Mouse (Mus musculus) adrenal gland, adult 8-10 months (tissue): Measurements from ENCODE around the gene Gm49352. TPM values are rescaled to one million over a fixed set of nuclear protein-coding genes. Genes with fewer than 3 reads are reported as not detected.
"Not testable (repeated sequence)": the region's sequence is repeated elsewhere in the genome, so short reads cannot be mapped to it uniquely, and the experiment has no call there.

Source experiments
- DNase-seq: peaks from one replicate; pipeline ENCODE4 v3.0.0; 2022
- total RNA-seq, 4 experiments: library from RNA; stranded (reverse); gene quantifications; 2 replicates each; pipeline ENCODE4 v1.2.4; 2022

Gm49352 gene
- total RNA-seq = not detected

- DNase-seq = not testable (repeated sequence)
Observed at GRCm38 (mm10) chr13:61568074-61568473, at the start of gene Gm49352. TSS of gene Gm49352 (minus strand) at chr13:61568174.

DNA sequence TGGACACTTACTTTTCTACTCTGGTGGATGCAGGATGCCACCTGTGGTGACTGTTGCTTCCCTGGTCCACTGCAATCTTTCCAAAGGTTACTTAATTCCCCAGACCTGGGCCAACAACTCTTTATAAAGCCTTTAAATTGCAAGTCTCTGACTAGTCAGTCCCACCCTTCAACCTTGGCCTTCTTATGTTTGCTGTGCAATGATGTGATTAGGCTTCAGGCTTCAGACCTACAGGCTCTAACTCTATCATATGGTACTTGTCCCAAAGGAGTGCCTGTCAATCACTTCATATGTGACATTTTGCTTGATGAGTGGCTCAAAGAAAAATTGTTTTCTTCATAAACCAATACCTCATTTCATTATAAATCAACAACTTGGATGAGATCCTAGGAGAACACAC is 2.1 kb upstream of the Gm49352 start, which contains the start of gene Cts3:
Gene Cts3 (minus strand): TSS at position 101 of the 400 bp plus-strand sequence.
- DNase-seq = no peak

- no peak for DNase-seq
Observed at GRCm38 (mm10) chr13:61541631-61542030, 26.3 kb downstream of the Gm49352 start, which contains the start of gene Ctsm. TSS of gene Ctsm (minus strand) at chr13:61541839.

Other genes starting within 250 kb of the Gm49352 start
- gene Cts7, start 210.0 kb downstream of the Gm49352 start, total RNA-seq = not detected
- not detected for gene Ctsm, start 26.3 kb downstream of the Gm49352 start, total RNA-seq
- gene Cts3, start 2.0 kb upstream of the Gm49352 start, total RNA-seq = not detected